ENCODE assay signal across 9 mouse cellular contexts in genomic region chr2:181243706-181244394, GRCm38 (mm10). TPM values are rescaled to one million over a fixed set of nuclear protein-coding genes. Genes with fewer than 3 reads are reported as not detected.
DNase-seq lines count a peak whose midpoint lies in the region; ATAC-seq and TF ChIP-seq lines count a peak whose summit lies in the region.
"Had no signal": no experiment of that assay in that cellular context is flagged by ENCODE, and none has a peak within 500 bp of the region (broad histone marks: within the 10 kb centered on the region; RNA-seq: fewer than 3 reads in every experiment).

No protein-coding gene starts in this region.

- 27% methylated on average over 11 of the region's 11 CpGs for WGBS in heart, embryonic 16.5 days
- WGBS in liver, postnatal 0 days (ENCODE audit: insufficient replicate concordance): 20% methylated on average over 11 of the region's 11 CpGs
- WGBS in stomach, postnatal 0 days: 36% methylated on average over 11 of the region's 11 CpGs
- WGBS in forebrain, embryonic 11.5 days: 38% methylated on average over 11 of the region's 11 CpGs

- peaks cover 5% of the 10 kb centered on the region for H3K4me1 ChIP-seq in heart, embryonic 16.5 days (ENCODE audit: control insufficient read depth, insufficient read depth, low read length)
- H3K4me1 ChIP-seq in liver, postnatal 0 days (ENCODE audit: insufficient read depth): peaks cover 33% of the 10 kb centered on the region
- H3K4me1 ChIP-seq in stomach, postnatal 0 days (replicated peaks; ENCODE audit: control insufficient read depth, insufficient read depth): no peaks in the 10 kb centered on the region; the same call in 1 of the 2 replicates
- H3K4me1 ChIP-seq in forebrain, embryonic 11.5 days (replicated peaks; ENCODE audit: control insufficient read depth, insufficient read depth, low read length): no peaks in the 10 kb centered on the region; the same call in 1 of the 2 replicates

- no peak for TF ChIP-seq EP300 in liver, postnatal 0 days (IDR thresholded peaks at IDR 0.05; ENCODE audit: low read depth)
- TF ChIP-seq EP300 in stomach, postnatal 0 days (optimal IDR thresholded peaks at IDR 0.05): no peak

- H3K4me2 ChIP-seq in heart, embryonic 16.5 days (ENCODE audit: low read depth, low read length): 0 out of 2 replicates have a peak overlapping the region, but pooled peaks have one; percentile 16
- H3K4me2 ChIP-seq in liver, postnatal 0 days (ENCODE audit: low read depth, low read length): peak overlapping the region; percentile 60
- no peak overlapping the region for H3K4me2 ChIP-seq in stomach, postnatal 0 days (replicated peaks; ENCODE audit: low read depth)
- no peak overlapping the region for H3K4me2 ChIP-seq in forebrain, embryonic 11.5 days (ENCODE audit: low read depth, low read length, severe bottlenecking)

- TF ChIP-seq CTCF in liver, postnatal 0 days (IDR thresholded peaks at IDR 0.05; ENCODE audit: low read depth): no peak
- no peak for TF ChIP-seq CTCF in stomach, postnatal 0 days (IDR thresholded peaks at IDR 0.05; ENCODE audit: low read depth)

- H3K9me3 ChIP-seq in heart, embryonic 16.5 days (replicated peaks; ENCODE audit: control insufficient read depth, low read length): no peaks in the 10 kb centered on the region
- H3K9me3 ChIP-seq in liver, postnatal 0 days (ENCODE audit: low read length): no peaks in the 10 kb centered on the region
- H3K9me3 ChIP-seq in stomach, postnatal 0 days (ENCODE audit: control insufficient read depth, low read length): no peaks in the 10 kb centered on the region
- H3K9me3 ChIP-seq in forebrain, embryonic 11.5 days (ENCODE audit: control insufficient read depth, low read length): no peaks in the 10 kb centered on the region

- no peak overlapping the region for H3K27ac ChIP-seq in heart, embryonic 16.5 days (ENCODE audit: low read length)
- peak overlapping the region; percentile 78 for H3K27ac ChIP-seq in liver, postnatal 0 days (ENCODE audit: low read depth)
- H3K27ac ChIP-seq in stomach, postnatal 0 days (replicated peaks): 0 out of 2 replicates have a peak overlapping the region, but pooled peaks have one; percentile 14
- H3K27ac ChIP-seq in forebrain, embryonic 11.5 days (ENCODE audit: low read depth, low read length): no peak overlapping the region

- H3K4me3 ChIP-seq in heart, embryonic 16.5 days (ENCODE audit: low read length): no peak overlapping the region
- H3K4me3 ChIP-seq in liver, postnatal 0 days (ENCODE audit: low read depth, low read length): 0 out of 2 replicates have a peak overlapping the region, but pooled peaks have one; percentile 14
- H3K4me3 ChIP-seq in stomach, postnatal 0 days (ENCODE audit: low read depth, low read length): no peak overlapping the region
- H3K4me3 ChIP-seq in forebrain, embryonic 11.5 days (ENCODE audit: low read depth, low read length): no peak overlapping the region

- H3K27me3 ChIP-seq in heart, embryonic 16.5 days (ENCODE audit: control insufficient read depth, insufficient read depth, low read length): no peaks in the 10 kb centered on the region
- H3K27me3 ChIP-seq in liver, postnatal 0 days (ENCODE audit: insufficient read depth, low read length): no peaks in the 10 kb centered on the region
- no peaks in the 10 kb centered on the region for H3K27me3 ChIP-seq in stomach, postnatal 0 days (ENCODE audit: control insufficient read depth, insufficient read depth, low read length)
- no peaks in the 10 kb centered on the region for H3K27me3 ChIP-seq in forebrain, embryonic 11.5 days (ENCODE audit: control insufficient read depth, insufficient read depth, low read length)

- no peak for ATAC-seq in heart, embryonic 16.5 days (replicated peaks; ENCODE audit: extremely low read depth, insufficient read depth, low FRiP score)
- ATAC-seq in liver, postnatal 0 days: peak; percentile 70
- peak; percentile 32 for ATAC-seq in stomach, postnatal 0 days (ENCODE audit: low FRiP score, low TSS enrichment)
- no peak for ATAC-seq in forebrain, embryonic 11.5 days (replicated peaks; ENCODE audit: low FRiP score)

- no peak overlapping the region for H3K9ac ChIP-seq in heart, embryonic 16.5 days (ENCODE audit: low read length)
- no peak overlapping the region for H3K9ac ChIP-seq in liver, postnatal 0 days (replicated peaks)
- no peak overlapping the region for H3K9ac ChIP-seq in stomach, postnatal 0 days (ENCODE audit: low read length)
- no peak overlapping the region for H3K9ac ChIP-seq in forebrain, embryonic 11.5 days (ENCODE audit: low read length)

- DNase-seq in urinary bladder, adult 2 months (ENCODE audit: low spot score): peak; percentile 16
- no peak for DNase-seq in urinary bladder, postnatal 36 days (ENCODE audit: low spot score in 2 of 2)
- DNase-seq in liver, postnatal 0 days: peak; percentile 64
- DNase-seq in stomach, postnatal 0 days (ENCODE audit: low spot score): no peak
- DNase-seq in layer of hippocampus, postnatal 36 days: no peak
- no peak for DNase-seq in layer of hippocampus, adult 9-10 months (ENCODE audit: low spot score)
- DNase-seq in forebrain, embryonic 11.5 days (ENCODE audit: low spot score): no peak

- no peaks in the 10 kb centered on the region for H3K36me3 ChIP-seq in heart, embryonic 16.5 days (ENCODE audit: control insufficient read depth, insufficient read depth)
- peaks cover 18% of the 10 kb centered on the region for H3K36me3 ChIP-seq in liver, postnatal 0 days (replicated peaks; ENCODE audit: insufficient read depth, low read length)
- no peaks in the 10 kb centered on the region; the same call in 1 of the 2 replicates for H3K36me3 ChIP-seq in stomach, postnatal 0 days (ENCODE audit: control insufficient read depth, insufficient read depth, low read length)
- no peaks in the 10 kb centered on the region for H3K36me3 ChIP-seq in forebrain, embryonic 11.5 days (ENCODE audit: control insufficient read depth, insufficient read depth, low read length)

RNA-seq across cellular contexts. Expression of gene Helz2, which starts 2.0 kb away (rescaled TPM):
- polyA plus RNA-seq in urinary bladder, adult 2 months (2012; rRNA removed): 10.9 and 11.4 TPM in 2 replicates
- polyA plus RNA-seq in heart, embryonic 16.5 days (2015; fragmentation: Nextera tagmentation; extraction: Ambion mirVana): 1.2 and 1.5 TPM in 2 replicates
- 3.9 and 4.2 TPM in 2 replicates for polyA plus RNA-seq in liver, postnatal 0 days (2015; fragmentation: Nextera tagmentation; extraction: Ambion mirVana)
- polyA plus RNA-seq in stomach, postnatal 0 days (2015; fragmentation: Nextera tagmentation; extraction: Ambion mirVana): 1.6 and 1.7 TPM in 2 replicates
- 1 to 10 TPM; 2.2 to 2.9 TPM for total RNA-seq in layer of hippocampus, postnatal 36 days (2021)
- 0.68 and 0.90 TPM in 2 replicates for polyA plus RNA-seq in forebrain, embryonic 11.5 days (2014; fragmentation: Nextera tagmentation; extraction: Ambion mirVana)

RNA-seq across cellular contexts. Expression of gene Fndc11, which starts 24.0 kb away (rescaled TPM):
- 0.23 and 0.27 TPM in 2 replicates for polyA plus RNA-seq in urinary bladder, adult 2 months (2012; rRNA removed)
- 0.12 and 0.20 TPM in 2 replicates for polyA plus RNA-seq in heart, embryonic 16.5 days (2015; fragmentation: Nextera tagmentation; extraction: Ambion mirVana)
- polyA plus RNA-seq in liver, postnatal 0 days (2015; fragmentation: Nextera tagmentation; extraction: Ambion mirVana): 0.09 TPM in 1 of 2 replicates, not detected in the other
- 0.36 and 0.45 TPM in 2 replicates for polyA plus RNA-seq in stomach, postnatal 0 days (2015; fragmentation: Nextera tagmentation; extraction: Ambion mirVana)
- not detected for total RNA-seq in layer of hippocampus, postnatal 36 days (2021)
- polyA plus RNA-seq in forebrain, embryonic 11.5 days (2014; fragmentation: Nextera tagmentation; extraction: Ambion mirVana): 0.24 TPM in 1 of 2 replicates, not detected in the other
- polyA plus RNA-seq: embryonic facial prominence, embryonic 11.5 days had no signal

RNA-seq across cellular contexts. Expression of gene Srms, which starts 30.9 kb away (rescaled TPM):
- 0.49 and 0.51 TPM in 2 replicates for polyA plus RNA-seq in urinary bladder, adult 2 months (2012; rRNA removed)
- polyA plus RNA-seq in heart, embryonic 16.5 days (2015; fragmentation: Nextera tagmentation; extraction: Ambion mirVana): 0.05 and 0.27 TPM in 2 replicates
- 0.35 and 0.44 TPM in 2 replicates for polyA plus RNA-seq in liver, postnatal 0 days (2015; fragmentation: Nextera tagmentation; extraction: Ambion mirVana)
- polyA plus RNA-seq in stomach, postnatal 0 days (2015; fragmentation: Nextera tagmentation; extraction: Ambion mirVana): 1.7 and 1.8 TPM in 2 replicates
- total RNA-seq in layer of hippocampus, postnatal 36 days (2021): under 1 TPM; 0.35 to 0.66 TPM
- 0.12 TPM in 1 of 2 replicates, not detected in the other for polyA plus RNA-seq in forebrain, embryonic 11.5 days (2014; fragmentation: Nextera tagmentation; extraction: Ambion mirVana)
- polyA plus RNA-seq: embryonic facial prominence, embryonic 11.5 days had no signal

RNA-seq across cellular contexts. Expression of gene Ptk6, which starts 41.3 kb away (rescaled TPM):
- 0.04 and 0.07 TPM in 2 replicates for polyA plus RNA-seq in urinary bladder, adult 2 months (2012; rRNA removed)
- polyA plus RNA-seq in heart, embryonic 16.5 days (2015; fragmentation: Nextera tagmentation; extraction: Ambion mirVana): 0.07 TPM in 1 of 2 replicates, not detected in the other
- 0.20 and 0.27 TPM in 2 replicates for polyA plus RNA-seq in liver, postnatal 0 days (2015; fragmentation: Nextera tagmentation; extraction: Ambion mirVana)
- polyA plus RNA-seq in stomach, postnatal 0 days (2015; fragmentation: Nextera tagmentation; extraction: Ambion mirVana): 5.8 and 5.9 TPM in 2 replicates
- total RNA-seq in layer of hippocampus, postnatal 36 days (2021): under 1 TPM in 1 of 2 experiments, not detected in 1; 0.10 TPM
- not detected in 2 replicates for polyA plus RNA-seq in forebrain, embryonic 11.5 days (2014; fragmentation: Nextera tagmentation; extraction: Ambion mirVana)
- polyA plus RNA-seq: embryonic facial prominence, embryonic 11.5 days had no signal

RNA-seq across cellular contexts. Expression of gene Gmeb2, which starts 44.0 kb away (rescaled TPM):
- polyA plus RNA-seq in urinary bladder, adult 2 months (2012; rRNA removed): 18.1 and 21.0 TPM in 2 replicates
- 8.8 and 9.3 TPM in 2 replicates for polyA plus RNA-seq in heart, embryonic 16.5 days (2015; fragmentation: Nextera tagmentation; extraction: Ambion mirVana)
- polyA plus RNA-seq in liver, postnatal 0 days (2015; fragmentation: Nextera tagmentation; extraction: Ambion mirVana): 4.3 and 4.9 TPM in 2 replicates
- polyA plus RNA-seq in stomach, postnatal 0 days (2015; fragmentation: Nextera tagmentation; extraction: Ambion mirVana): 4.9 and 5.5 TPM in 2 replicates
- 10 to 100 TPM; 17.1 to 17.4 TPM for total RNA-seq in layer of hippocampus, postnatal 36 days (2021)
- polyA plus RNA-seq in forebrain, embryonic 11.5 days (2014; fragmentation: Nextera tagmentation; extraction: Ambion mirVana): 21.7 and 22.9 TPM in 2 replicates

Comparison
In these comparisons a context has a peak if more than half of its experiments do, and no peak if none do; other contexts are left out.
1. DNase-seq: peak in urinary bladder, adult 2 months (single experiment) and liver, postnatal 0 days (single experiment); none in urinary bladder, postnatal 36 days (0 of 2), stomach, postnatal 0 days (single experiment), layer of hippocampus, postnatal 36 days (0 of 2), layer of hippocampus, adult 9-10 months (single experiment) and forebrain, embryonic 11.5 days (single experiment).
2. ATAC-seq: peak in liver, postnatal 0 days (single experiment) and stomach, postnatal 0 days (single experiment); none in heart, embryonic 16.5 days (single experiment) and forebrain, embryonic 11.5 days (single experiment).
3. H3K27ac ChIP-seq: peak in liver, postnatal 0 days (single experiment) and stomach, postnatal 0 days (single experiment); none in heart, embryonic 16.5 days (single experiment) and forebrain, embryonic 11.5 days (single experiment).
4. H3K4me2 ChIP-seq: peak in heart, embryonic 16.5 days (single experiment) and liver, postnatal 0 days (single experiment); none in stomach, postnatal 0 days (single experiment) and forebrain, embryonic 11.5 days (single experiment).